ENCODE assay signal across 7 mouse cellular contexts in genomic region chr11:93856284-93856955, GRCm38 (mm10). TPM values are rescaled to one million over a fixed set of nuclear protein-coding genes. Genes with fewer than 3 reads are reported as not detected.
DNase-seq lines count a peak whose midpoint lies in the region; ATAC-seq and TF ChIP-seq lines count a peak whose summit lies in the region.

No protein-coding gene starts in this region.

- no peaks in the 10 kb centered on the region for H3K4me1 ChIP-seq in cerebellum, adult 2 months (ENCODE audit: control insufficient read depth, insufficient read depth, low read length)
- H3K4me1 ChIP-seq in hindbrain, embryonic 13.5 days (replicated peaks), result peaks cover 4% of the 10 kb centered on the region; the same call in 1 of the 2 replicates
- no peaks in the 10 kb centered on the region for H3K4me1 ChIP-seq in midbrain, embryonic 10.5 days

- TF ChIP-seq POLR2A in cerebellum, adult 2 months (IDR thresholded peaks at IDR 0.05; ENCODE audit: borderline replicate concordance, insufficient read depth, low read length), result no peak

- DNase-seq in ZHBTc4 (ENCODE audit: low read depth, low spot score), result peak; percentile 81
- peak; percentile 76 to 86 for DNase-seq in cerebellum, adult 2 months
- DNase-seq in left cerebral cortex, adult 11 months (ENCODE audit: low spot score), result peak; percentile 74
- DNase-seq in midbrain, embryonic 10.5 days (ENCODE audit: low spot score), result peak; percentile 76
- peak; percentile 75 to 77 for DNase-seq in right cerebral cortex, postnatal 36 days (ENCODE audit: low spot score in 2 of 2)

- ATAC-seq in frontal cortex, adult (ENCODE audit: low TSS enrichment), result peak; percentile 92
- ATAC-seq in hindbrain, embryonic 13.5 days (ENCODE audit: low FRiP score), result peak; percentile 57; the same call in 1 of the 2 replicates

- H3K9ac ChIP-seq in hindbrain, embryonic 13.5 days, result no peak overlapping the region

- peak; percentile 79 for TF ChIP-seq CTCF in cerebellum, adult 2 months (IDR thresholded peaks at IDR 0.05; ENCODE audit: borderline replicate concordance, insufficient read depth, low read depth, low read length)

- H3K4me3 ChIP-seq in cerebellum, adult 2 months (replicated peaks; ENCODE audit: insufficient read depth, low read depth, low read length), result no peak overlapping the region
- no peak overlapping the region for H3K4me3 ChIP-seq in hindbrain, embryonic 13.5 days
- no peak overlapping the region for H3K4me3 ChIP-seq in midbrain, embryonic 10.5 days

- peaks cover 13% of the 10 kb centered on the region for H3K36me3 ChIP-seq in hindbrain, embryonic 13.5 days
- peaks cover 24% of the 10 kb centered on the region for H3K36me3 ChIP-seq in midbrain, embryonic 10.5 days

- H3K4me2 ChIP-seq in hindbrain, embryonic 13.5 days, result peak overlapping the region; percentile 30

- H3K27ac ChIP-seq in cerebellum, adult 2 months (ENCODE audit: insufficient read depth, low read length), result no peak overlapping the region
- no peak overlapping the region for H3K27ac ChIP-seq in hindbrain, embryonic 13.5 days
- no peak overlapping the region for H3K27ac ChIP-seq in midbrain, embryonic 10.5 days (replicated peaks)

- H3K9me3 ChIP-seq in hindbrain, embryonic 13.5 days, result no peaks in the 10 kb centered on the region
- no peaks in the 10 kb centered on the region for H3K9me3 ChIP-seq in midbrain, embryonic 10.5 days (replicated peaks)

- under 1% methylated on average over 6 of the region's 6 CpGs for WGBS in cerebellum, adult 2 months
- 7% methylated on average over 6 of the region's 6 CpGs for WGBS in hindbrain, embryonic 13.5 days
- 10% methylated on average over 6 of the region's 6 CpGs for WGBS in midbrain, embryonic 10.5 days

- H3K27me3 ChIP-seq in cerebellum, adult 2 months (ENCODE audit: control insufficient read depth, insufficient read depth, low read length), result no peaks in the 10 kb centered on the region
- H3K27me3 ChIP-seq in hindbrain, embryonic 13.5 days, result no peaks in the 10 kb centered on the region
- no peaks in the 10 kb centered on the region for H3K27me3 ChIP-seq in midbrain, embryonic 10.5 days (ENCODE audit: low read depth, poor library complexity, severe bottlenecking)

RNA-seq across cellular contexts. Expression of gene Utp18, which starts 29.1 kb away (rescaled TPM):
- polyA plus RNA-seq in cerebellum, adult 2 months (2012; rRNA removed), result 12.9 and 13.1 TPM in 2 replicates
- polyA plus RNA-seq in hindbrain, embryonic 13.5 days (2015; fragmentation: Nextera tagmentation; extraction: Ambion mirVana), result 29.9 and 31.8 TPM in 2 replicates
- 32.3 and 38.1 TPM in 2 replicates for polyA plus RNA-seq in midbrain, embryonic 10.5 days (2016; fragmentation: Nextera tagmentation; extraction: Ambion mirVana)

RNA-seq across cellular contexts. Expression of gene Mbtd1, which starts 29.2 kb away (rescaled TPM):
- 15.1 and 15.6 TPM in 2 replicates for polyA plus RNA-seq in cerebellum, adult 2 months (2012; rRNA removed)
- 34.5 and 34.8 TPM in 2 replicates for polyA plus RNA-seq in hindbrain, embryonic 13.5 days (2015; fragmentation: Nextera tagmentation; extraction: Ambion mirVana)
- polyA plus RNA-seq in midbrain, embryonic 10.5 days (2016; fragmentation: Nextera tagmentation; extraction: Ambion mirVana), result 32.0 and 37.4 TPM in 2 replicates
